Mouse (Mus musculus) embryo, embryonic 11.5 days (tissue): ENCODE results near the gene Exoc6b.
A peak's percentile ranks its signal among the peaks of the same experiment; 100 is the strongest.

ENCODE experiments used
- DNase-seq: peaks from one replicate; pipeline ENCODE4 v3.0.0-alpha.2; 2012; ENCODE audit warnings: low read depth, low spot score

Exoc6b gene

GRCm38 (mm10) chr6:84976563-84976971, 92.7 kb downstream of the Exoc6b start:
- peak; percentile 24 for DNase-seq

GRCm38 (mm10) chr6:84968531-84968930, 100.8 kb downstream of the Exoc6b start:
- DNase-seq = no peak

GRCm38 (mm10) chr6:84964729-84965415, 104.4 kb downstream of the Exoc6b start:
- no peak for DNase-seq

GRCm38 (mm10) chr6:84963044-84963443, 106.3 kb downstream of the Exoc6b start:
- no peak for DNase-seq

GRCm38 (mm10) chr6:84961763-84962162, 107.5 kb downstream of the Exoc6b start:
- no peak for DNase-seq

- no peak for DNase-seq
These were observed 109.8 kb downstream of the Exoc6b start for GRCm38 (mm10) chr6:84959520-84959919.

GRCm38 (mm10) chr6:84951621-84952020, 117.7 kb downstream of the Exoc6b start:
- no peak for DNase-seq

- DNase-seq = no peak
These were observed 122.7 kb downstream of the Exoc6b start for GRCm38 (mm10) chr6:84946569-84946968.

- DNase-seq = no peak
These were observed 123.2 kb downstream of the Exoc6b start for GRCm38 (mm10) chr6:84946106-84946505.

GRCm38 (mm10) chr6:84932953-84933921, 136.1 kb downstream of the Exoc6b start:
- DNase-seq = no peak

GRCm38 (mm10) chr6:84931051-84931450, 138.3 kb downstream of the Exoc6b start:
- no peak for DNase-seq

GRCm38 (mm10) chr6:84926066-84926465, 143.2 kb downstream of the Exoc6b start:
- no peak for DNase-seq

- DNase-seq = no peak
These were observed 145.5 kb downstream of the Exoc6b start for GRCm38 (mm10) chr6:84923760-84924221.

- no peak for DNase-seq
These were observed 153.0 kb downstream of the Exoc6b start for GRCm38 (mm10) chr6:84916291-84916690.

GRCm38 (mm10) chr6:84912434-84912833, 156.9 kb downstream of the Exoc6b start:
- peak; percentile 47 for DNase-seq

- DNase-seq = no peak
These were observed 170.1 kb downstream of the Exoc6b start for GRCm38 (mm10) chr6:84899002-84899774.

GRCm38 (mm10) chr6:84893773-84894095, 175.6 kb downstream of the Exoc6b start:
- no peak for DNase-seq

GRCm38 (mm10) chr6:84892926-84893772, 176.2 kb downstream of the Exoc6b start:
- DNase-seq = no peak

GRCm38 (mm10) chr6:84886551-84886950, 182.8 kb downstream of the Exoc6b start:
- no peak for DNase-seq

GRCm38 (mm10) chr6:84885080-84885479, 184.2 kb downstream of the Exoc6b start:
- no peak for DNase-seq

- DNase-seq = no peak
These were observed 185.6 kb downstream of the Exoc6b start for GRCm38 (mm10) chr6:84883720-84884119.
